Mouse (Mus musculus): ENCODE data around the gene Alg5.

The Alg5 gene

DNA sequence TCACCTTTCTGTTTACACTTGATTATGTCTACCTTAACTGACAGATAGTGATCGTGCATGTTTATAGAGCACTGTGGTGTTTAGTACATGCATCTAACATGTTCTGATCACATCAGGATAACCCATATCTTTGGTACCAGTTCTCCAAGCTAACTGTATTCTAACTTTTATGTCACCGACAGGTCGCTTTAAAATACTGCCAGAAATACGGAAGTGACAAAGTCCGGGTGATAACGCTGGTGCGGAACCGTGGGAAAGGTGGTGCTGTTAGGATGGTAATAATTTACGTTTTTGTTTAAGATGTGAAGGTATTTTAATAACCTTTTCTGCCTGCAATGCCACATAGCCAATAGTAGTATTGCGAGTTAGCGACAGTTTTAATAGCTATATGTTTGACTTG lies 6.6 kb downstream of the Alg5 start:
- DNase-seq: no peak

- peak; percentile 69 for DNase-seq
Observed at GRCm38 (mm10) chr3:54745799-54746198, 10.5 kb downstream of the Alg5 start.

DNA sequence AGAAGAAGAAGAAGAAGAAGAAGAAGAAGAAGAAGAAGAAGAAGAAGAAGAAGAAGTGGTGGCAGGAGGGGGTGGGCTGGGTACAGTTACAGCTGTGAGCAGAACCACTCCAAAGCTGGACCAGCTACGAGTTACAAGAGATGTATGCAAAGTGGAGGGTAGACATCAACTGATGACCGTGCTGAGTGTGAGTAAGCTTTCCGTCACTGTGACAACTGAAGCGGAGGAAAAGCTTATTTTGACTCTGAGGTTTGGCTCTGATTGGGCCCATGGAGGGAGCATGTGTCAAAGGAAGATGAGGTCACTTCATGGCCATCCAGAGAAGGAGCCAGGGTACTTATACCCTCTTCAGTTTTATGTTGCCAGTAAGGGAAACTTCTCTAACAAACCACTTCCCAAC lies 18.1 kb downstream of the Alg5 start:
- no peak for DNase-seq

GRCm38 (mm10) chr3:54755145-54756041 lies 20.1 kb downstream of the Alg5 start, which contains the start of gene Smad9:
Smad9 (plus strand) TSS chr3:54755582.
- DNase-seq: peak; percentile 21

GRCm38 (mm10) chr3:54756058-54756457 lies 20.7 kb downstream of the Alg5 start:
- no peak for DNase-seq

- no peak for DNase-seq
Observed at GRCm38 (mm10) chr3:54757446-54757845, 22.1 kb downstream of the Alg5 start.

- DNase-seq: no peak
Observed at GRCm38 (mm10) chr3:54759211-54759610, 23.9 kb downstream of the Alg5 start.

GRCm38 (mm10) chr3:54760321-54761115 lies 25.2 kb downstream of the Alg5 start:
- DNase-seq: no peak

GRCm38 (mm10) chr3:54761258-54761657 lies 25.9 kb downstream of the Alg5 start:
- no peak for DNase-seq

GRCm38 (mm10) chr3:54764418-54764817 lies 29.1 kb downstream of the Alg5 start:
- no peak for DNase-seq

GRCm38 (mm10) chr3:54765521-54765920 lies 30.2 kb downstream of the Alg5 start:
- peak; percentile 49 for DNase-seq

DNA sequence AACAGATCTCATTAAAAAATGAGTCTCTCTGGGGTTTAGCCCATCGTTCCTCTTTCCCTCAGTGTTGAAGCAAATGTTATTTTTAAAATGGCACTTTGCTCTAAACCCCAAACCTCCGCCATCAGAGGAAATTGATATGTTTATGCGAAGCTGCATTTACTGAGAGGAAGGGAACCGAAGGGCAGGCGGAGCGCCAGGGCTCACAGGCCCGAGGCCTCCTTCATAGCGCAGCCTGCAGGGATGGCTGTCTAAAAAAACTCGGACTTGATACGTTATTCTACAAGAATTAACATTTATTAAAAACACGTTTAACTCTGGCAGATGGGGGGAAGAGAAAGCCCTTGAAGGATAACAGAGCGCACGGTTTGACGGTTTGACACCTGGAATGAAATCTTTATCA lies 30.7 kb downstream of the Alg5 start:
- no peak for DNase-seq

DNA sequence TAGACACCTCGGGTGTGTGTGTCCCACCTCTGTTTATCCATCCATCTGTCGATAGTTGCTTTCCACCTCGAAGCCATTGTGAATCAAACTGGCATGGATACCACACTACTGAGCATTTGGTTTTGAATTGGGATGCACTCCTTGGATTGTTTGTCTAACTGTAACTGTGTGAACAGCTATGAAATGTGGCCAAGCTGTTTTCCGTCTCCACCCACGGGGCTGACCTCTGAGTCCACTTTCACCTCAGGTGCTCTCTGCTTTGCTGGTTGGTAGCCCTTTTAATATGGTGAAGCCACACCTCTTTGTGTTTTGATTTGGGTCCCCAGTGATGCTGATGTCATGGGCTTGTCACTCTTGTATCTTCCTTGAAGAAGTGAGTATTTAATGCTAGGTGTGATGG lies 31.5 kb downstream of the Alg5 start:
- no peak for DNase-seq

GRCm38 (mm10) chr3:54768592-54768991 lies 33.3 kb downstream of the Alg5 start:
- no peak for DNase-seq

DNA sequence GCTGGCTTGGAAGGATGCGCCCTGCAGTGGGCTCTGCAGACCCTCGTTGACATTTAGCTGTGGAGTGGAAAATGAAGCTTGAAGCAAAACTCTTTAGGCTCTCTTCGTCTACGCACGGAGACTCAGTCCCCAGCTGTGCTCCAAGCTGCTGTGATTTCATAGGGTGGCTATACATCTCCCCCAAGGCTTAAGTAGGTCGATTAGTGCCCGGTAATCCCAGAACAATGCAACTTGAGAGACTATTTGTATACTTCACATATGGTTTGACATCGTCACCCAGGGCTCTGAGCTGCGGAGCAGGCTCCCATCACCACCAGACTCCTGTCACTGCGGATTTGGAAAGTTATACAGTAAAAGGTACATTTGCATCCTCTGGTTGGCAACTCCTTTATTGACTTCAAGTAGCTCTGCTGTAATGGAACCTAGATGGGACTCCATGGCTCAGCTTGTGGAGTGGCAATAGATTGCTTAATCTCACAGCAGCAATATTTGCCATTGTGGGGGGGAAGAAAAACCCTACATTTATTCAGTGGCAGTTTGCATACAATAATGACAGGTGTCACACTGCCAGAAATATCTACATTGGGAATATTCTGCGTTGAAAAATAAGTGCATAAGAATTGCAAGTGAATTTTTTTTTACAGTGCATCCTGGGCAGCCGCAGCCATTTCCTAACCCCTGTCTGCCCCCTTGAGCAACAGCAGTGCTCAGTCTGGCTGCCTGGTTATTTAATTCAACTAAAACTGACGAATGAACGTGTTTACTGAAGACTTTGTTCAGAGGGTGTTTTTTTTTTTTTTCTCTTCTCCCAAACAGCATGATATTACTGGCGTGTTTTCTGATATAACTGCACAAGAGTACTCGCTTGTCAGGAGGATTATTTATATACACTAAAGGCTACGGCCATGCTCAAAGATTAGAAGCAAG lies 34.3 kb downstream of the Alg5 start:
- no peak for DNase-seq

DNA sequence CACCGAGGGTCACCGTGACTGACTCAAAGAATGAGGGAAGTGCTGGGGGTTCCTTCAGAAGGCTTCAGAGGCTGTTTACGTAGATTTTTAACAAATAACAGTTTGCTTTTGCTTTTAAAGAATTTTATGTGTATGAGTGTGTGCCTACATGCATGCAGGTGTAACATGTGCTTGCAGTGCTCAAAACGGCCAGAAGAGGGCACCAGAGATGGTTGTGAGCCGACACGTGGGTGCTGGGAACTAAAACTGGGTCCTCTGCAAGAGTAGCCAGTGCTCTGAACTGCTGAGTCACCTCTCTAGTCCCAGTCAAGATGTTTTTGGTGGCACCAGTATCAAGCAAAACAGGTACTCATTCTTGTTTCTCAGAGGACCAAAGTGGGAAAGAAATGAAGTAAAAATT lies 38.3 kb downstream of the Alg5 start:
- DNase-seq: no peak

- DNase-seq: no peak
Observed at GRCm38 (mm10) chr3:54775989-54776631, 40.8 kb downstream of the Alg5 start.

DNA sequence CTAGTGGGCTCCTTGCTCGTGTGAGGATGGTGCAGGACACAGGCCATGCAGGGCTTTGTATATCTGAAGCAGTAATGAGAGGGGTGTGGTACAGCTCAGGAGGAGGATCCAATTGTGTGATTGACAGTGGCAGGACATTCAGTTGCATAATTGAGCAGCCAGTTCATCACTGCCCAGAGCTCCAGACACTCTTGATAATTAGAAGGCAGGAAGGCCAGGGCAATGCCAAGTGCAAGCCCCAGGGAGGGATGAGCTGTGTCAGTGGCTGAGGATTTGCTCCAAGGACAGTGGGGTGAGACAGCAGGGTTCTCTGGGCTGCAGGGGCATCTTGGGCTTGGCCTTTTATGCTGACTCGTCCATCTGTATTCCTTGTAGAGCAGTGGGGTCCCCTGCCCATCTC lies 55.3 kb downstream of the Alg5 start:
- no peak for DNase-seq

DNA sequence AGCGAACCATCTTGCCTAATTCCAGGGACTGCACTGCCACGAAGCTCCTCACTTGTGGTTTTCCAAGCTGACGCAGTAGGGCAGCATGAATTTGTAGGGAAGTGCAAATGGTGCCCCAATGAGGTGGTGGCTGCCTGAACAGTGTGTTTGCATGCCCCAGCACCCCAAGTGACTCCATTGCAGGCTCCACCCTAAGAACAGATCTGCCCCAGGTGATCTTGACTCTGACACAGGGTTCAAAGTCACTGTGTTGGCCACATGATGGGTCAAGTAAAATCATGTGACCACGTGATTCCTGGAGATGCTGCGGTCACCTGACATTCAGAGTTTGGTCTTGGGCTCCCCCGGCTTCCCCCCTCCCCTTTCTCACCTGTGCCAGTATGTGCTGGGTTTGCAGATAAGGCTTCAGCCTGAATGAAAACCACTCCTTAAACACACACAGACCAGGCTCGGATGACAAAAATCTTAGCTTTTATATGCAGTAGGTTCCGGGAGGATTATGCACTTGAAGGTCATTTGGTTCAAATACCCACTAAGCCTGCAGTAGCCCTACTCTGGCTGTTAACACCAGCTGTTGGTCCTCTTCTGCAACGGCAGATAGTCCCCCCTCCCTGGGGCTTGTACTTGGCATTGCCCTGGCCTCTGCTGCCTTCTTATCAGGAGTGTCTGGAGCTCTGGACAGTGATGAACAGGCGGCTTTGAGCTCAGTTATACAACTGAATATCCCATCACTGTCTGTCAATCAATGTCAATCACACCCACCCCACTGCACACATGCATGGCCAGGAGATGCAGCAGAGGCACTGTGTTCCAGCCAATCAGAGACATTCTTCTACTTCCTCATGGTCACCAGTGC lies 56.7 kb downstream of the Alg5 start:
- no peak for DNase-seq

DNA sequence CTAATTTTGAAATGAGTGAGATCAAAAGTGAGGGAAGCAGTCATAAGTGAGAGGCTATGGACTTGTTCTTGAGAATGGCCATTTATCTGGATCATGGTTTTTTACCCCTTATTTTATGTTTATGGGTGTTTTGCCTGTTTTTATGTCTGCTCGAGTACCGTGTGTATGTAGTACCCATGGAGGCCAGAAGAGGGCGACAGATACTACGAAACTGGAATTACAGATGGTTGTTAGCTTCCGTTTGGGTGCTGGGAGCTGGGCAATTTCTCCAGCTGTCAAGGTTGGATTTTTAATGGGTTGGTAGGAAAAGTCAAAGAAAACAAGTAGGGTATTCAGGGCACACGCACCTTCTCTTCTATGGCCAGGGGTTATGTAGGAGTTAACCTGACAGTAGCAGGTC lies 58.4 kb downstream of the Alg5 start:
- DNase-seq: peak; percentile 39

DNA sequence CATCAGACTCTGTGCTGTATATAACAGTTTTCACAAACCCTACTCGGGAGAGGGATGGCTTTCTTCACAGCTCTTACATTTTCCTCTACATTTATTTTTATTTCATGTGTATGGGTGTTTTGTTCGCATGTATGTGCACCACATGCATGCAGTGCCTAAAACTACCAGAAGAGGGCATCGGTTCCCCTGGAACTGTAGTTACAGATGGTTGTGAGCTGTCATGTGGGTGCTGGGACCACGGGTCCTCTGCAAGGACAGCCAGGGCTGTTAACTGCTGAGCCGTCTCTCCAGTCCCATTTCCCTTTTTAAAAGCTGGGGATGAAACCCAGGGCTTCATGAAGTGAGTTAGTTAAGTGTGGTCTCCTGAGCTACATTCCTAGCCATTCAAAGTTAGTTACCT lies 60.0 kb downstream of the Alg5 start:
- DNase-seq: peak; percentile 31
